Mouse (Mus musculus): Measurements from ENCODE around the gene Dll1. TPM values are rescaled to one million over a fixed set of nuclear protein-coding genes. Genes with fewer than 3 reads are reported as not detected.

Gene Dll1
- polyA plus RNA-seq, 1 experiment = 14.7 TPM

DNA sequence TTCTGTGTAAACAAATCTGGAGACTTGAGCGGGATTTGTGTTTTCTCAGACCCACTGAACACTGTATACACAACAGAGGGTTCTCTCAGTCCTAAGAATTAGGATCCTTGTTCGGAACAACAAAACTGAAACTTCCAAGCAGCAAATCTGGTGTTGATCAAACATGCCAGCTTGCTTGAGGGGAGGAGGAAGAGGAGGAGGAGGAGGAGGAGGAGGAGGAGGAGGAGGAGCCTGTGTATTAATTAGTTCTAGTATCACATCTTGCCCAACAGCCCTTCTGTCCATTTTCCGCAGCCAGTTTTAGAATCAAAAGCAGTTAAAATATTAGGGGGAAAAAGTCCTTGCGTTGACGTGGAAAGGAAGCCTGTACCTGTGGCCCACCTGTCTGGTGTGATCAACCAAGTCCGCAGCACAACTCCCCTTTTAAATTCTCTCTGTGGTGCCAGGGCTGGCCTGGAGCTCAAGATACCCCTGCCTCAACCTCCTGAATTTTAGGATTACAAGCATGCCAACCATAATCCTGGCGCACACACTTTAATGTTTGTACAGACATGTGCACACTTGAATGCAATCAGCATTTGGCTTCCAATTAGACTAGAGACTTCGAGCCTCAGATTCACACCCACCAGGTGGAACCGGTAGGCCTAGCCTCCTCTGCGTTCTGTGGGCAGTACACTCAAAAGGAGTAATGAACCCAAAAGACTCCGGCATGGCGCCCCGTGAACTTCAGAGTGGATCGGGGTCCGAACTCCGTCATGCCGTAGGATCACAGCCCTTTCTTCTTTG lies 3.3 kb upstream of the Dll1 start:
- DNase-seq (ENCODE audit: extremely low spot score in 1 of 2, low spot score in 1 of 2) = no peak

DNA sequence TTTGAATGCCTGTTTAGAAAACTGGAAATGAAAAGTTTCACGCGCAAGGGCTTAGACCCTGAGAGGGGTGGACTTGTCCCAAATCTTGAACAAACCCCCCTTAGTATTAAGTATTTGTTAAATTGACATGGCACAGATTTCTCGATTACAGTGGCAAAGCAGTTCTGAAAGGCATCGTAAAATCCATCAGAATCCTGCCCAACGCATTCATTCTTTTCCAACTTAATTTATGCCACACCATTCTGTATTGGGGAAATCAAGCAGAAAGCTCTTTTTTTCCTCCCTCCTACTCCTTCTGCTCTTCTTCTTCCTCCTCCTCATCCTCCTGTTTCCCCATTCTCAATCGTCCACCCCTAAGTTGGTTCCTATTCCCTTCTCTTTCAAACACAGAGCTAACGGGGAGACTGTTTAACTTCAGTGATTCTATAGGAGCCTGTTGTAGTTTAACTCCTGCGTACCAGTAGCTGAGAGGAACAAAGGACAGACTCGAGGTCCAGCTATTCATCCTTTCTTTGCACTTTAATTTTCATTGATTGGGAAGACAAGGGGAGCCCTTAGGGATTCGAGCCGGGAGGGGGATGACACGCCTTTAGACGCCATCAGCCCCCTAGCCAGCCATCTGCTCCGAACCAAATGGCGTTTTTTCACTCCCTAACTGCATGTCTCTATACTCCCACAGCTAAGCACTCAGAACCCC lies 1.9 kb upstream of the Dll1 start:
- DNase-seq (ENCODE audit: extremely low spot score in 1 of 2, low spot score in 1 of 2) = no peak

DNA sequence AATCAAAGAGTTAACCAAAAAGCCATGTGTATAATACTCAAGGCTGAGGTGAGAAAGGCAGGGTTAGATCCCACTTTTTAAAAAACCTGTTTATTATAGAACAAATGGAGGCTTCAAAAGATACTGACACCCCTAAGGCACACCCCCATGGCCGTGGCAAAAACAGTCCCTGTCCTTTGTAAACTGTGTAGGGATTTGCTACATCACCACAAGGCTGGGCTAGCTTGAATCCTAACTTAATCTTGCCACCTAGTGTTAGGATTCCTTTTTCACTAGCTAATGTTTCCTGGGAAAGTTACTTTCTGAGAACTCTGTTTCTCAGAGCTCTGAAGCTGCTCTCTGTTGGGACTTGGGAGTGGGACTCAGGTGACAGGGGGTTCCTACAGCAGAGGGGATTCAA lies 1.2 kb upstream of the Dll1 start:
- peak in 1 of 2 experiments; percentile 71 for DNase-seq (ENCODE audit: extremely low spot score in 1 of 2, low spot score in 1 of 2)

DNA sequence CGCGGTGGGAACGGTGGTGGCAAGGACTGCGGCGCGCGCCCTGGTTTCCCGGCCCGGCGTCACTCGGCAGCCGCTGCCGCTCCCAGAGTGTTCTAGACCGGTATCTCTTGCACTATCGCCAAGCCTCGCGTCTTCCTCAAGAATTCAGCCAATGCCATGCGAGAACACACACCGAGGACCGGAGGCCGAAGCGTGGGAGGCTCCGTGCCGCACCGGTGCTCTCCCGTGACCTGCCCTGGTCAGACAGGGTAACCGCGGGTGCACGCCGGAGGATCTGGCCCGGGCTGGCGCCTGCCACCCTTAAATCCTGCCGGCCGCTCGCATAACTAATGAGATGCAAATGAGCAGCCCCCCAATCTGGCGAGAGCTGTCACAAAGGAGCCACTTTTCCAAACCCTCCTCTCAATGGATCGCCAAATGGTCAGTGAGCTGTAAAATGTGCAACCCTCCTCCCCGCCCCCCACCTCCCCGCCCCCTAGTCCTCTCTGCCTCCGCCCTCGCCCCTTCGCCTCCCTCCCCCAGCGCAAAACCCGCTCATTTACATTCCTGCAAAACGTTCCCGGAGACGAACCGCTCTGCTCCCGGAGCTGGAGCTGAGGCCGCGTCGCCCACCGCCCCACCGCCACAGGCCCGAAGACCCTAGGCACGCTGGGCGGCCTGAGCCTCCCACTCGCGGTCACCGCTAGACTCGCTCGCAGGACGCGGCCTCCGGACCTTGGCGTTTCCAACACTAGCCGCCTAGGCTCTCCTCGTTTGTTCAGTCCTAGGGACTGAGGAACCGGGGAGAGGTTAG lies 775 bp downstream of the Dll1 start:
- peak in 1 of 2 experiments; percentile 62 for DNase-seq (ENCODE audit: extremely low spot score in 1 of 2, low spot score in 1 of 2)

DNA sequence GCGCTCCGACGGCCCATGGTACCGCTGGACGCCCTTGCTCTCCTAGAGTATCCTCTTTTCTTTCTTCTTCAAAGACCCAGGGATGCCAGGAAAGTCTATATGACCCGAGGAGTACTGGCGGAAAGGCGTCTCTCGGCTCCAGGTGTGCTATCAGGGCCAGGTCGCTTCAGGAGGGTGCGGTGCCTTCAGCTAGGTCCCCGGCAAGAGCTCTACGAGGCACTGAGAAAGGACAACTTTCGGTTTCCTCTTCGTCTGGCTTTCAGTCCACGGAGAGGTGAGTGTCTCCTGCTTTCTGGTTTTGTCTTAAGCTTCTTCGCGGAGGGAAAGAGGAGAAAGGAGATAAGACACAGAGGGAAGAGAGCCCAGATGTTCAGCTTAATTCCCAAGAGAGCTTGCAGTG lies 1.4 kb downstream of the Dll1 start:
- DNase-seq (ENCODE audit: extremely low spot score in 1 of 2, low spot score in 1 of 2) = no peak

DNA sequence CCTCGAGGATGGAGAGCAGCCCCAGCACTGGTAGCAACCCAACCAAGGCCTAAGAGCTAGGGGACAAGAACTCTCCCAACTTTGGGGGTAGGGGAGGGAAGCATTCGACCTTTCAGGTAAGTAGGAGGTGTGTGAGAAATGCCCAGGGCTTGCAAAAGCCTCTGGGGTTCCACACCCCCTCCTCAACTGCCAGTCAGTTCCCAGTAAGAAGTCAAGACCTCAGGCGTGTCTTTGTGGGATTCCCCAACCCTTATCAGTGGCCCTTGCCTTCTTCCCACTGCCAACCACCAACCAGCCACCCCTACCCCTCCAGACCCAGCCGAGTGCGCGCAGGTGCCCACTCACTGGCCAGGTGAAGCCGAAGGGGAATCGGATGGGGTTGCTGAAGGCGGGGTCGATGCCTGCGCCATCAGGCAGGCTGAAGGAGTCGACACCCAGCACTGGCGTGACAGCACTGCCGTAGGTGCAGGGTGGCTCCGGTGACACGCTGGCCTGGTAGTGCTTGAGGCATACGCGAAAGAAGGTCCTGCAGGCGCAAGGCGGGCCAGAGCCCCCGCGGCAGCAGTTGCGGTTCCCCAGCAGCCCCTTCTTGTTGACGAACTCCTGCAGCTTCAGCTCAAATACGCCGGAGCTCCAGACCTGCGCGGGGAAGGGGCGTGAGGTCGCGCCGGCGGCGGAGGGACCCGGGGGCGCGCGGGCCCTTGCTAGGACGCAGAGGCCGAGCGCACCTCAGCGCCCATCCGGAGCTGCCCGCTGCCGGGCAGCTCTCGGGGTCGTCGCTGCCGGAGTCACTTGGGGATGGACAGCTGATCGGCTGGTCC lies 2.1 kb downstream of the Dll1 start:
- no peak for DNase-seq (ENCODE audit: extremely low spot score in 1 of 2, low spot score in 1 of 2)

DNA sequence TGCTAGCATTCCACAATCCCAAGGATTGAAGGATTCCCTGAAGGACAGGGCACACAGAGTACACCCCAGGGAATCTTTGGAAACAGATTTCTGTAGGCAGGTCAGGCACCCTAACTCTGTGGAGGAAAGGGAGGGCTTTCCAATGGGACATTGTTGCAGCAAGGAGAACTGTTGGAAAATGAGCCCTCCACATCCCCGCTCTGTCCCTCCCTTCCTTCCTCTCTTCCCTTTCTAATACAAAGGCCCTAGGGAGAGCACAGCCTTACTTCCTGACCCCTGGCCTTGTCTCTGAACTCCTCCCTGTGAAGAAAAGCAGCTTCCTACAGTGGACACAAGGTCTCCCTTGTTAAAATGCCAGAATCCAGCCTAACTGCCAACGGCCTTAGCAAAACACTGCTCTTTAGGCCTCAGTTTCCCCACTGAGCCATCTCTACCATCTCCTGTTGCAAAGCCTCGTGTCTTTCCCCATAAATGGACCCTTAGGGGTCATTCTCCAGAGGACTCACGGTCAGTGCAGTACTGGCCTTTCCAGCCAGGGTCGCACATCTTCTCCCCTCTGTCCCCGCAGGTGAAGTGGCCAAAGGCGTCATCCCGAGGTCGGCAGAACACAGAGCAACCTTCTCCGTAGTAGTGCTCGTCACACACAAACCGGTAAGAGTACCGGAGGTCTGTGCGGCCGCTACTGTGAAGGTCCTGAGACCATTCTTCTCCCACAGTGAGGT lies 3.6 kb downstream of the Dll1 start:
- DNase-seq (ENCODE audit: extremely low spot score in 1 of 2, low spot score in 1 of 2) = no peak

DNA sequence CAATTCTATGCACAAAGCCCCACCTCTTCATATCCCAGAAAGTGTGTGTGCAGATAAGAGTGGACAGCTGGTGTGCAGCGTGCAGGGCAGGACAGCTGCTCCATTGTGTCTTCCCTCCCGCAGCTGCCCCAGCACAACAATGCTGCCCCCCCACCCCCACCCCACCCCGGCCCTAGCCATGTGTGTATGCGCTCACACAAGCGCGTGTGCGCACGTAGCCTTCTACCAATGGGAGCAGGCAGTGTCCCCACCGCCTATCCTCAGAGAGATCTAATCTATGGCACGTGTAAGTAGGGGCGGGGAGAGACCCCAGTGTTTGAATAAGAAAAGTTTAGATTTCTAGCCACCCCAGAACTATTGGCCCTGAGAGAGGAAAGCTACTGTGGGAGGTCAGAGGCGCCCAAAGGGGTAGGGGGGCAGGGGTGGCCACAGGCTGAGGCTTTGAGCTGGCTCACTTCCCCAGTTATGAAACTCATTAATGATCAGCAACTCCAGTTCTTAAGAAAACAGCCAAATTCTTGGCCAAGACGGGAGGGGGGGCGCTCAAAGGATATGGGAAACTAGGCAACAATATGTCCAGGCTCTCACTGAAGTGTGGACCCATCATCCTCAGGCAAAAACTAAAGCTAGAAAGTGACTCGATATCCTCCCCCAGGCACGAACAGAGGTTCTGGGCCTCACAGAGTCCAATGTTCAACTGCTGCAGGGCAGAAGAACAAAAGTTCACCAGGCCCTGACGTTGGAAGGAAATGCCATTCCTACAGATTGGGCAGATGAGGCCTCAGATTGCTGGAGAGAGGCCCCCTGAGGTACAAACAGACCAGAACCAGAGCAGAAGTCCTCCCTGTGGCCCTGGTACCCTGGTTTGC lies 4.5 kb downstream of the Dll1 start:
- no peak for DNase-seq (ENCODE audit: extremely low spot score in 1 of 2, low spot score in 1 of 2)

DNA sequence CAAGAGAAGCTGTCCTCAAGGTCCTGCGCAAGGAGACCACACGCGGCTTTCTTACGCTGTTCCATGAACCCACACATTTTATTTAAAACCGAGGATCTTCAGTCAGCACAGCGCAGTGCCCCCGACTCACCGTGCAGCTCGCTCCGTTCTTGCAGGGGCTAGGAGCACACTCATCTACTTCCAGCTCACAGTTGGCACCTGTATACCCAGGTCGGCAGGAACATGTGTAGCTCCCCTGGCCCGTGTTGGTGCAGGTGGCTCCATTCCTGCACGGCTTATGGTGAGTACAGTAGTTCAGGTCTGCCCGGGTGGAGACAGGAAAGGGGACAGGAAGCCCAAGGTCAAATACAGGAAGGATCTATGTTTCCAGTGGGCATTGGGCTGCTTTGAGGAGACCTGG lies 6.3 kb downstream of the Dll1 start:
- no peak for DNase-seq (ENCODE audit: extremely low spot score in 1 of 2, low spot score in 1 of 2)

DNA sequence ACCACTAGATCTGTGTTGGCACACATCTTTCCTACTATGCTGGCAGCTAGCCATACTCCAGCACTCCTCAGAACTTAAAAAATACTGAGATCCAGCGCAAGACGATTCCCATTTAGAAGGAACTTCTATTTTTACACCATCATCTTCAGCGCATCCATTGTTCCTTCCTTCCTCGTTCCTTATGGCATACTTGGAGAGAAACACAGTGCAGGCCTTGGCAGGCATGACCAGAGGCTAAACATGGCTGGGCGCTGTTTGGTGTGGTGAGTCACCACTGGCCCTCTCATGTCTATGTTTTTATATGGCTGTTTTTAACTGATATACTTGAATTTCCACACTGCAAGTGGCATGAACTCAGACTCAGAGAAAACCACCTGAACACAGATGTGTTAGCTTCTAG lies 11.0 kb downstream of the Dll1 start:
- peak in 1 of 2 experiments; percentile 22 for DNase-seq (ENCODE audit: extremely low spot score in 1 of 2, low spot score in 1 of 2)

DNA sequence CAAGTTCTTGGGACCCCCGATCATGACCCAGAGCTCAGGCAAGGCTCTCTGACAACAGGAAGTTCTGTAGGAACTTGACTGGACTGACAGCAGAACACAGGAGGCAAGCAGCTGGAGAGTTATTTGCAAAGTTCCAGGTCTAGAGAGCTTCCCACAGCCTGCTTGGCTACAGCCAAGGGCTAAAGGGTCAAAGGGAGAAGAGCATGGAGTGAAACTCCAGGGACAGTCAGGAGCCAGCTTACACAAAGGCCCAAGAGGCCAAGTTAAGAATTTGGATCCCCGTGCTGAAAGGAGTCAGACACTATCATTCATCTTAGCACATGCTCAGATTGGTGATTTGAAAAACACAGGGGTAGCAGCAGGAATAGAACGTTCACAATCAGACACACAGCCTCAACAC lies 13.0 kb downstream of the Dll1 start:
- no peak for DNase-seq (ENCODE audit: extremely low spot score in 1 of 2, low spot score in 1 of 2)

DNA sequence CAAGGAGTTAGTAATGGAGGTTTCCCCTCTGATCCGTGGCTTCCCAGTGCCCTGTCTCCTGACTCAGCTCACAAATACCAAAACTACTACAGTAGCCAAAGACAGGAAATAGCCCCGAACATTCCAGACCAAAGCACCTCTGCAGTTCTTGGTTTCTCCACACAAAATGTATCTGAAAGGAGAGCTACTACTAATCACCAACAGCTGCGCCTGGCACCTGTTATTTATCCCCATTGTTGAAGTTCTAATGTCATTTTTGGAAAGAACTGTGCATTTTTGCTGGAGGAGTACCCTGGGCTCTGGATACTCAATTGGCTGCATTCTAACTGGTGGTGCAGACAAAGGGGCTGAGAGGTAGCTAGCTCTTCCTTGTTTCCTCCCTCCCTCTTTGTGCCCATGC lies 19.6 kb downstream of the Dll1 start:
- DNase-seq (ENCODE audit: extremely low spot score in 1 of 2, low spot score in 1 of 2) = no peak

DNA sequence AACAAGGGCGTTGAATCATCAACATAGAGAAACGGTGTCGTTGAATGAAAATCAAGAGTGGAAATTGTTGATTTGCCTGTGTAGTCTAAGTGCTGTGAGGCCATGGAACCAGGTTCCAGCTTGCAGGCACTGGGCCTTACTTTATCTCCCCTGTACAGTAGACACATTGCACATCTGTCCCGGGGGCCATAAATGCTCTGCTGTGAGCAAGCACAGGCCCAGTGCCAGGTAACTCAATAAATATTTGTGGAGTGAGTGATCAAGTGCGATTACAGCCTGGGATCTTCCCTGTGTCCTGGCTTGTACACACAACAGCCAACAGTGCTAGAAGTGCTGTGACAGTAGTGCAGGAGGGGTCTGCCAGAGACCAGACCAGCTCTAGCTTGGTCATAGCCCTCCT lies 20.1 kb downstream of the Dll1 start:
- no peak for DNase-seq (ENCODE audit: extremely low spot score in 1 of 2, low spot score in 1 of 2)

DNA sequence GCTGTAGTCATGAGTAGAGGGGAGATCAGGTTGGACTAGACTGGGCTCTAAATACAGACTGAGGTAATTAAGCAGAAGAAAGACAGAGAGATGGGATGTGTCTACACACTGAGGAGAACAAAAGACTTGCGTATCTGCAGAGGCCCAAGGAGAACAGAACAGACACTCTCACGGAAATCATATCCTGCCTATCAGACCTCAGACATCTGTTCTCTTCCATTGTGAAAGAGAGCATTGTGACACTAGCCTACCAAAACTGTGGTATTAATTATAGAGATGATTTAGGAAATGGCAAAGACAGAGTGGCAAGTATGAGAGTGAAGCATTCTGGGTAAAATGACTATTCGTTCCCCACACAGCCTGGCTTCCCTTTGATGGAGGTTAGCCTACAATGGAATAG lies 21.6 kb downstream of the Dll1 start:
- DNase-seq (ENCODE audit: extremely low spot score in 1 of 2, low spot score in 1 of 2) = no peak

DNA sequence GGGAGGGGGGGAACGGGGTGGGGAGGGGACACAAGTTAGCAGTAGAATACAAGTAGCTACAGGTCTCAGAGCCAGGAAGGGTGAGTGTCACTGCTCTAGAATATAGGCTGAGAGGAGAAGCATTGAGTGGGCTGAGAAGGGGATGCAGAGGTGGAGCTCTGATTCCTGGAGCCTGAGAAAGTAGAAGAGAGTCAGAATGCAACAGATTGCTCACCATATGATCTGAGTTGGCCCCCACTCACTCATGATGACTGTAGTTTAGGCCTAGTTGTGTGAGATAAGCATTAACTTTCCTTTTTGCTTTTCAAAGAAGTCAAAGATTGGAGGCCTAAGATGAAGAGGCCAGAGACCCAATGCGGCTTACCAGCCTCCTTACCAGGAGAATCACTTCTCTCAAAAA lies 22.7 kb downstream of the Dll1 start:
- peak in 1 of 2 experiments; percentile 54 for DNase-seq (ENCODE audit: extremely low spot score in 1 of 2, low spot score in 1 of 2)

DNA sequence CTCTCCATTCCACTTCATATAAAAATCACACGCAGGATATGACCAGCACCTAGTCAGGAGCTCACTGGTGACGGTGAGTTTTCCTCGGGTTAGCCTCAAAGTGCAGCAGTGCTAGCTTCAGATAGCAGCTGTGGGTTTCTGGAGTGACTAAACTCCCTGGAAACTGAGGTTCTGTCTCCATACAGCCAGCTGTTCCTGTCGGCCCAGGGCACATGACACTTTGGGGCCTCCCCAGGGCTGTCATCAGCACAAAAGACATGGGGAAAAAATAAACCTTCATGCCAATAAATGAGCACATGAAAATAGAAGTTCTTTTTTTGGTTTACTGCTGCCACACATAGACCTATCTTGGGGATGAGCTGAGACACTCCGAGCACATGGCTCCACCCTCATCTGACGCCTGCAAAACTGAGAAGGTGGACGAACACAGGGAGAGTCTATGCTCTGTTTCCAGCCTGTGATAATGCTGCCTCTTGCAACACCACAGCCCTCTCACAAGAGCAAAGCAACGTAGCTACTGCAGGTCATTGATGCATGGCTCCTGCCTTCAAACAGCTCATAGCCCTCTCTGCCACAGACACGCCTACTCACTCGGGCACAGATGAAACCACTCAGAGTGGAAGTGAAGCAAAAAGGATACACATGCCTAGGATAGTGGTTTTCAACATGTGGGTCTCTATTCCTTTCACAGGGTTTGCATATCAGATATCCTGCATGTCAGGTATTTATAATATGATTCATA lies 23.6 kb downstream of the Dll1 start:
- peak in 1 of 2 experiments; percentile 45 for DNase-seq (ENCODE audit: extremely low spot score in 1 of 2, low spot score in 1 of 2)

DNA sequence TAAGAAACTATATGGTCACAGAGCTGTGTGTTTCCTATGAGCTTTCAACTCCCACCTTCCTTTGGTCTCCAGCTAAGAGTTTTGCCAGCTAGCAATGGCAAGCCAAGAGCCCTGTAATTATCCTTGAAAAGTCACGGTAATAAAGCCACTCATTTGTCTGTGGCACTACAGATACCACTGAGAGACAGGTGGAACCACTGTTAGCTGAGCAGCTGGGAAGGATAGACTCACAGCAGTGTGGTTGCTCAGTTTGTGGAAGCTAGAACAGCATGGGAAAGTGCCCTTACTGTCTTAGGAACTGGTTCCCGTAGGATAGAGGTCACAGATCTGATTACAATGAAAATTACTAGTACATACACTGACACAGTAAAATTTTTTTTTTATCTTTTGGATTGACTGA lies 26.5 kb downstream of the Dll1 start:
- DNase-seq (ENCODE audit: extremely low spot score in 1 of 2, low spot score in 1 of 2) = no peak

DNA sequence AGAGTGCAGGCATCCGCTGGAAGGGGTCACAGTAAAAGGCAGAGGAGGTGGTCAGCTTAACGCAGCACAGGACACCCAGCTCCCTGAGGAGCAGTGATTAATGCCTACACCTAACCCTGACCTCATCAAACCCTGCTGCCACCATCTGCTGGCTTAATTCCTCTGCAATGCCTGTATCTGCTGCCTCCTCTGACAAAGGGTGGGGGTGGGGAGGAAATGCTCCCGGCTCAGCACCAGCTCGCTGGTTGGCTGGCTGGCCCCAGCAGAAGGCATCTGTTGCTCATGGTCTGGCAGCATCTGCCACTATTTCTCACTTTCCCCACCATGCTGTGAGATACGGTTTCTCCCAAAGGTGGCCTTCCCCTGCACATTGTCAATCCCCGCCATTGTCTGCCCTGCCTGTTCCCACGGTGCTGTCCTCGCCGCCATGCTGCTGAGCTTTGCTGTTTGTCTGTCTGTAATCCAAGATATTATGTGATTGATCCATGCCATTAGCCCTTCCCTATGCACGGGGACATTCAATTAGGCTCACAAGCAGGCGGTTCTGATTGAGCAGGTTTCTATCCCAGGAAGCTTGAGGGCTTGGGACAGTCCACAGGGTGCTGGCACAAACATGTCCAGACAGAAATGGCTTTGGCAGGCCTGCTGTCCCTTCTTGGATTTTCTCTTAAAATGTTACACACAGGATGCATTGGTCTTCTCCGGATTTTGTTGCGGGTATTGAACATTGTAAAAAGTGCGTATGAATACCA lies 33.4 kb downstream of the Dll1 start:
- DNase-seq (ENCODE audit: extremely low spot score in 1 of 2, low spot score in 1 of 2) = no peak

Measured in frontal cortex, adult 2 months (tissue).